Mouse (Mus musculus) layer of hippocampus, adult 2 months (tissue): Measurements from ENCODE around the gene Cdk1. TPM values are rescaled to one million over a fixed set of nuclear protein-coding genes. Genes with fewer than 3 reads are reported as not detected.

Experiments used
- DNase-seq, 2 experiments: peaks; one replicate each; pipeline ENCODE4 v3.0.0; 2022; ENCODE audit warnings: low spot score in 2 of 2
- H3K27ac ChIP-seq: fragments of 200-600 bp; 2 replicates; pipeline ENCODE4 v1.8.1; 2022
- H3K4me3 ChIP-seq: fragments of 200-600 bp; 2 replicates; pipeline ENCODE4 v1.8.1; 2022; ENCODE audit warnings: mild to moderate bottlenecking
- CTCF ChIP-seq: fragments of 200-600 bp; conservative IDR thresholded peaks from 2 replicates; pipeline ENCODE4 v1.8.1; 2022; ENCODE audit warnings: antibody characterized with exemption, mild to moderate bottlenecking, moderate library complexity
- total RNA-seq, 2 experiments: library from RNA; stranded (reverse); gene quantifications; 2 replicates each; pipeline ENCODE4 v1.2.3; 2021

Cdk1 gene
- total RNA-seq, 2 experiments from 2014 or later = 0.61 to 1.00 TPM

DNA sequence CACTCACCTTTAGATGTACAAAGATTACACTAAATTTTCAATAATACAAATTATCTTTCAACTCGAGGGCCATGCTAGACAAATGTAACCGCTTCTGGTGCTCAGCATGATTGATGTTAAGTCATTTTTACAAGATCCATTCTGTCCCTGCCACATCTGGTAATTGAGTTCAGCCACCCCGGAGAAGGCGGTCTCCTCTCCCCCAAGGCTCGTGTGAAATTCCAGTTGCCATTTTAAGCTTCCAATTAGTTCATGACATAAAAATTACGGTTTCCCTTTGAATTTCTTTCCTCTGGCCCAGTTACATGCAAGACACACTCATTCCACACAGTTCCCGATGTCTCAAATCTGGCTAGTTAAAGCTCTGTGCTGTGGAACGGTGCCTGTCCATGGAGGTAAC is 38.8 kb downstream of the Cdk1 start:
- Histone ChIP-seq H3K27ac (no peak overlapping the region), H3K4me3 (no peak overlapping the region)
- TF ChIP-seq CTCF = no peak
- DNase-seq = no peak

DNA sequence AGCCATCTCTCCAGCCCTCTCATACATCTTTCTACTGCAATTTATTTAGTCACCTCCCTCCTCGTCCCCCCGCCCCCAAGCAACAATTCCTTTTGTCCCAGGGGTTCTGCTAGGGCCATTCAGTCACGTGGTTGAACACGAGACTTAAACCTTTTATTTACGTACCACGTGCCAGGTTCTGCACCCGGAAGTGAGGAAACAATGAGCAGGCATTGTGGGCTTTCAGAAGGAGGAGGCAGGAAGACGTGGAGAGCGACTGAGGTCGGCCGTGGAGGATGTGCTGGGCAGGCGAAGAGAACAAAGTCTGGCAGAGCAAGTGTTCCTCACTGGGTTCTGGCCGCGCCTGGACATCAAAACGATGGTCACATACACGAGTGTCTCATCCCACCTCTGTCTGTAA is 40.9 kb downstream of the Cdk1 start:
- Histone ChIP-seq H3K4me3 (no peak overlapping the region), H3K27ac (no peak overlapping the region)
- DNase-seq = no peak
- no peak for TF ChIP-seq CTCF

DNA sequence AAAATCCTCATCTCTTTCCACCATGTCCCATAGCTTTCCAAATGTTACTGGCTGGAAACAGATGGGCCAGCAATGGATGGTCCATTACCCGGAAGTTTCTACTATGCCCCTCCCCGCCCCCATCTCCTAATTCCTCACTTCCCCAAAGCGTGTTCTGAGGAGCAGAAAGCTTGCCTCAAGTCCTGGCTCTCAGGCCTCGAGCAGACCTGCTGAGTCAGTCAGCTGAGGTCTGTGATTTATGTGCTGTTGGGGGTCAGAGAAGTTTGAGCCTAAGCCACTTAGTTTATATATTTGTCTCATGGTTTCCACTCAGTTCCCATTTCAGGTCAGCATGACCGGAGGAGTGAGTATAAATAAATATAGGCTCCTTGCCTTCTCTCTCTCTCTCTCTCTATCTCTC is 43.6 kb downstream of the Cdk1 start:
- Histone ChIP-seq H3K27ac (no peak overlapping the region), H3K4me3 (no peak overlapping the region)
- TF ChIP-seq CTCF = no peak
- no peak for DNase-seq

DNA sequence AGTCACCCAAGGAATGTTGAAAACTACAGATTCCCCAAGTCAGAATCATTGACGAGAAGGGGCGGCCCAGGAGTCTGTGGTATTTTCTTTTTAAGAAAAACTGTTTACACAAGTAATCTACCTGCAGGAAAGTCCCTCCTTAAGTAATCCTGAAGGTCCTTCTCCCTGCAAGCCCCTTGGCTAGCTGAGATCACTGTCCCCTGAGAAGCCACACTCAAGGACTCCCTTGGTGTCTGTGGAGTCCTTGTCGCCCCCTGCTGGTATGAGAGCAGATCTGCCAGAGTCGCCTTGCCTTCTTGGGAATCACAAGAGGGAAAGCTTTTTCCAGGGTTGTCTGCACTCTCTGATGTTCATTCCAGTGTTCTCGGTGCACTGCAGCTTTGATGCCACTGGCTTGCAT is 45.7 kb downstream of the Cdk1 start:
- DNase-seq = peak; percentile 35 to 68
- no peak overlapping the region for H3K4me3 ChIP-seq
- no peak overlapping the region for H3K27ac ChIP-seq
- TF ChIP-seq CTCF = peak; percentile 95

DNA sequence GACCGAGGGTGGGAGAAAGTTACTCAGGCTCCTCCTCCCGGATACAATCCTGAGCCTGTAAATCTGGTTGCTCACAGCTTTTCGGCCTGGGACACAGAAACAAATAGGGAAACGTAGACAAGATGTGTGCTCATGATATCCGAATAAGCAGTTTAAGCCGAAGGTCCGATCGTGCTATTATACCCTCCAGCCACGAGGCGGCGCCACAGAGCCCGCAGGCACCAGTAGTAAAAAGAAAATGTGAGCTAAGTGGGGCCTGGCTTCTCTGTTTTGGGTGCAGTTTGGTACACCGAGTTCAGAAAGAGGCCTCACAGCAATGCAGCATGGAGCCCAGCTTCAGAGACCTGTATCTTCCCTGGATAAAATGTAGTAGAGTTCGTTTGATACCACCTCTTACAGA is 46.5 kb downstream of the Cdk1 start:
- TF ChIP-seq CTCF = peak; percentile 82
- Histone ChIP-seq H3K27ac (no peak overlapping the region), H3K4me3 (no peak overlapping the region)
- DNase-seq = peak in 1 of 2 experiments; percentile 35

DNA sequence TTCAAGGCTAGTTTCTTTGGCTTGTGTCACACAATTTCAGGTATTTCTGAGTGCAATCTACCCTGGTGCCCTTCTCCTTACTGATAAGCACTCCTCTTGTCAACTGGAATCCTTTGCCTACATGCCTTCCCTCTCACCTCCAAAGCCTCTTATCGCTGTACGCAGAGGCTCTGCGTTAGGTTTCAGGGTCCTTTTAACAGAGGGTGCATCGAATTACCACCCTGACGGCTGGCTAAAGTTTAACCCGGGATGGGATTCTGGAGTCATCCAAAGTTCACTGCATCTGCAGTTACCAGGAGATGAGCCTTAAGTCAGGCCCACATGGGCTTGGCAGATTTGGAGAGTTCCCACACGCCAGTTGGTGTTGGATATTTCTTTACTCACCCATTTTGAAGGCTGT is 47.1 kb downstream of the Cdk1 start:
- Histone ChIP-seq H3K4me3 (no peak overlapping the region), H3K27ac (no peak overlapping the region)
- DNase-seq = no peak
- no peak for TF ChIP-seq CTCF

DNA sequence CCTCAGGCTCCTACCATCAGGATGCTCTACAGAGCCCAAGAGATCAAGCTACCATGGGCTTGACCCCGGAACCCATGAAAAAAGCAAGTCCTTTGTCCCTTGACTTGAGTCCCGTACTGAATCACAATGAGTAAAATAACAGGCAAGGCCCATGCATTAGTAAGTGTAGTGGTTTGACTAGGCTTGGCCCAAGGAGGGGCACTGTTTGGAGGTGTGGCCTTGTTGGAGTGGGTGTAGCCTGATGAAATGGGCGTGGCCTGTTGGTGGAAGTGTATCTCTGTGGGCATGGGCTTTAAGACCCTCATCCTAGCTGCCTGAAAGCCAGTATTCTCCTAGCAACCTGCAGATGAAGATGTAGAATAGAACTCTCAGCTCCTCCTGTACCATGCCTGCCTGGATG is 47.9 kb downstream of the Cdk1 start:
- Histone ChIP-seq H3K27ac (no peak overlapping the region), H3K4me3 (no peak overlapping the region)
- TF ChIP-seq CTCF = no peak
- no peak for DNase-seq

DNA sequence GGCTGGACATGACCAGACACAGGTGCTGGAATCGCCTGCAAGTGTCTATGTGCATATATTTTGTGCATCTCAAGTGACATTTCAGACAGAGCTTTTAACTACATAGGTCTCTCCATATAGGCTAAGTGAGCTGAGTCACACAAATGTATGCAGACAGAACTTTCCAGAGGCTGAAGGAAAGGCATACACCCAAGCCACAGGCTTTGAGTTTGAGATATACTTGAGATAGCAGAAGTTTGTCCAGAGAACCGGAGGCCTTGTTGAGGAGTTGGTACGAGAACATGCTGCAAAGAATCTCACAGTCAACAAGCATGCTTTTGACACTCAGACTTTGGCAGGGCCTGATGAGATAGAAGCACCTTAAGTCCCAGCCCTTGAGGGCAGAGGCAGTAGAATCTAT is 50.1 kb downstream of the Cdk1 start:
- H3K4me3 ChIP-seq = no peak overlapping the region
- no peak for DNase-seq
- TF ChIP-seq CTCF = no peak
- no peak overlapping the region for H3K27ac ChIP-seq

DNA sequence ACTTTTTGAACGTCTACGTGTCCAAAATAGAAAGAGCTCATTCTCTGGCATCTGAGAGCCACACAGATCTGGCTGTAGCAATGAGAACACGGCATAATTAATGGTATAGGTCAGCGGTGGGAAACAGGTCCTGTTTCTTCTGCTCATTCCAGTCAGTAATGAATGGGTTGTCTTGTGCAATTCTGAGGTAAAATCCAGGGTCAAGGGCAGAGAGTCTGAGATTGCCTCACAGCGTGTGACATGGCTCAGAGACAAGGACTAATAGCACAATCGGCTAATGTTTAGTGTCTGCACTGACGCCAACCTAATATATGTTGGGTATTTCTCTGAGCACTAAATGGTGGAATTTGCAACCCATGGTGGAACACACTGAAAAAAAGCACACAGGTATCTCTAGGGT is 52.8 kb downstream of the Cdk1 start:
- Histone ChIP-seq H3K4me3 (no peak overlapping the region), H3K27ac (no peak overlapping the region)
- TF ChIP-seq CTCF = no peak
- DNase-seq = no peak

DNA sequence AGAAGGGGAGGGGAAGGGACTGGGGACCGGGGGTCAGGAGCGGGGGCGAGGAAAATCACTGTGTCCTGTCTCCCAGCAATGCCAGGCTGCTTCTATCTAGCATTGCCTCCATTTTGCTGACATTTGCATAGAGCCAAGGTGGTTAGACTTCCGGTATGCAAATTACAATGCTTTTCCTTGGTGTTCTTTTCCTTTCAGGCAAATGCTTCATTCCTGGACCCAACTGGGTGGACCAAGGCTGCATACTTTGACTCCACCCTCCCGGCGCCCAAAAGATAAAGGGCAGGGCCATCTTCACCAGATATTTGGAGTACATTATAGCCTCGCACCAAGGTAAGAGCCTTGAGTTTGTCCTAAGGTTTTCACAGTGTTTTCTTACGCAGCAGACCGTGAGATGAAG is 56.8 kb downstream of the Cdk1 start:
- DNase-seq = no peak
- Histone ChIP-seq H3K27ac (no peak overlapping the region), H3K4me3 (no peak overlapping the region)
- TF ChIP-seq CTCF = no peak

DNA sequence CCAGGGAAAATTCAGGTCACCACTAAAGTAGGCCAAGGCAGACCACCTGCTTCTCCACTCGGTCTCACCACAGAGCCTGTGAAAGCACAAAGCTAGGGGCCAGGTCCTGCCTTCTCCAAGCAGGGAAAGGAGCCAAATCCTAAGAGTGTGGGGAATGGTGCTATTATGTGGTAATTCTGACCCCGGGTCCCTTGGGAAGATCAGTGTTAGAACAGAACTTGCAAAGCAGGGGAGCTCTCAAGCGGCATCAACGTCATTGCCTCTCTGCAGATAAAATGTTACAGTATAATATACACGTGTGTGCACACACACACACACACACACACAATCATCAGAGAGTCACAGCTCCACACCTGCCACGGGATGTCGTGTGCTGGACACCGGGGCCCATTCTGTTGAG is 62.0 kb downstream of the Cdk1 start:
- DNase-seq = no peak
- TF ChIP-seq CTCF = no peak
- Histone ChIP-seq H3K27ac (no peak overlapping the region), H3K4me3 (no peak overlapping the region)

DNA sequence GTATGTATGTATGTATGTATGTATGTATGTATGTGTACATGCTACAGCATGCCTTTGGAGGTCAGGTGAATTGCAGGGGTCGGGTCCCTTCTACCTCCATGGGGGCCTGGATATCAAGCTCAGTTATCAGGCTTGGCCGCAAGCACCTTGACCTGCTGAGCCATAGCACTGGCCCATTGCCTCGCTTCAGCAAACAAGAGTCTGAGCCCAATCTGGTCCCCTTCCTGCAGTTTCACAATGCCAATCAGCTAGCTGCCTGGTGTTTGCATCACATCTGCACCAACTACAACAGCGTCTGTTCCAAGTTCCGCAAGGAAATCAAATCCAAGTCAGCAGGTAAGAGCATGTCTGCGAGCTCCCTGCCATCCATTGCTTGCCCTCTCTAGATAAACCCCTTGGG is 64.0 kb downstream of the Cdk1 start:
- Histone ChIP-seq H3K27ac (no peak overlapping the region), H3K4me3 (no peak overlapping the region)
- no peak for TF ChIP-seq CTCF
- no peak for DNase-seq

DNA sequence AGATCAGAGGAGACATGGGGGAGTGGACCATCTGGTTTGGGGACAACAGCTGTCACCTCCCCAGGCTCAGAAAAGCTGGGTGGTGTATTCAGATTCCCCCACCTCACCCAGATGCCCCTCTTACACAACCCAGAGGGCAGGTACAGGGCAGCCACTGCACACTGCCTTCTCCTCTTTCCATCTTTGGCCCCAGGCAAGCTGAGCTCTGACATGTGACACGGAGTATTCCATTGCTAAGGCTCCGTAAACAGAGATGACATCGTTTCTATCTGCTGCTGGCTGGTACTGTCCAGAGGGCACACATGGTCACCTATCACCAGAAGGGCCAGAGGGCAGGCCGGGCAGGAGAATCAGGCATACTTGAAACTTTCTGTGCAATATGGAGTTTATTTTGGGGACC is 64.7 kb downstream of the Cdk1 start:
- Histone ChIP-seq H3K4me3 (no peak overlapping the region), H3K27ac (no peak overlapping the region)
- DNase-seq = no peak
- TF ChIP-seq CTCF = no peak

DNA sequence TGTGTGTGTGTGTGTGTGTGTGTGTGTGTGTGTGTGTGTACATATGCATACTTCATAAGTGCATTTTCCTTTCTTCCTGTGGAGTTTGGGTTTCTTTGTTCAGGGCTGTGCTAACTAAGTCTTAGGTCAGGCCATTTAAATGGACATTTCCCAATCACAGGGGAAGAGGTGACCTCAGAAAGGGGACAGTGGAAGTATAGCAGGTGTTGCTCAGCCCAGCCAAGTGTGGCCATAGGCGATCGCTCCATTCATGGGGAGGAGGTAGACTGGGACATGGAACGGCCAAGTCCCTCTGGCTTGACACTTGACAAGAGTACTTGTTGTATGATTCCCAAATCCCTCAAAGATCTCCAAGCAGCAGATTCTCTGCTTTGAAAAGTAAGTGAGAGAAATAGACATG is 65.8 kb downstream of the Cdk1 start:
- H3K27ac ChIP-seq = no peak overlapping the region

More for the DNA sequence above, 65.8 kb downstream of the Cdk1 start:
- no peak overlapping the region for H3K4me3 ChIP-seq
- DNase-seq = no peak
- TF ChIP-seq CTCF = no peak

Other genes starting within 250 kb of the Cdk1 start
- gene Rhobtb1, start 201.5 kb downstream of the Cdk1 start, total RNA-seq = 1 to 10 TPM; 3.8 to 5.9 TPM
- gene A930033H14Rik, start 139.8 kb downstream of the Cdk1 start, total RNA-seq = 1 to 10 TPM; 2.6 to 2.8 TPM
- 100 to 1,000 TPM; 474 to 477 TPM for gene Ank3, start 45.8 kb upstream of the Cdk1 start, total RNA-seq